Mouse (Mus musculus) small intestine, adult 2 months (tissue): ENCODE measurements around the gene Bcl2l1.

ENCODE experiments used
- CTCF ChIP-seq: fragments of 200-500 bp; IDR thresholded peaks from 2 replicates; pipeline ENCODE4 v1.5.1; 2012; ENCODE audit warnings: low read depth, mild to moderate bottlenecking, control low read depth, inconsistent platforms, low read length, moderate library complexity, mixed read lengths; ENCODE audit not compliant: insufficient replicate concordance, insufficient read length; ENCODE audit errors: extremely low read depth
- POLR2A ChIP-seq: fragments of 200-500 bp; IDR thresholded peaks from 2 replicates; pipeline ENCODE4 v1.6.1; 2012; ENCODE audit warnings: low read depth, mild to moderate bottlenecking, control low read depth, inconsistent platforms, low read length, moderate library complexity

DNA sequence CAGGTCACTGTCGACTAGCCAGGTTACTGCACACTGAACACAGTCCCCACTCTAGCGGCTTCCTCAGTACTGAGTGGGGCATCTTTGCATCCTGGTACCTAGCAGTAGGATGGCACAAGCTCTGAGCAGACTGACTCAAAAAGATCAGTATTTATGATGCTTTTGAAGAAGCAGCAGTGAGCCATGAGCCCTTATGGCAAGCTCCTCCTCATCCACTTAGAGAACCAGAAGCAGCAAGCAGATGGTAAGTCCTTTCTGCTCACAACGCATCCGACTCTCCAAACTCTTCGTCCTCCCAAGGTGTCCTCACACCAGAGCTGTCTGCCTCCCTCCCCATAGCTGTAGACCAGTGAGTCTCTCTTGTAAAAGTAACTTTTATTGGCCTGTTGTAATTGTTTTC lies 48.3 kb downstream of the Bcl2l1 start:
- no peak for TF ChIP-seq CTCF
- TF ChIP-seq POLR2A, result no peak
